Mouse (Mus musculus) brain, adult 2 months (tissue): ENCODE measurements around the gene Eif3i.

Experiments
- DNase-seq: peaks from one replicate; pipeline ENCODE4 v3.0.0; 2011; ENCODE audit warnings: low read depth, low spot score

Eif3i gene

DNA sequence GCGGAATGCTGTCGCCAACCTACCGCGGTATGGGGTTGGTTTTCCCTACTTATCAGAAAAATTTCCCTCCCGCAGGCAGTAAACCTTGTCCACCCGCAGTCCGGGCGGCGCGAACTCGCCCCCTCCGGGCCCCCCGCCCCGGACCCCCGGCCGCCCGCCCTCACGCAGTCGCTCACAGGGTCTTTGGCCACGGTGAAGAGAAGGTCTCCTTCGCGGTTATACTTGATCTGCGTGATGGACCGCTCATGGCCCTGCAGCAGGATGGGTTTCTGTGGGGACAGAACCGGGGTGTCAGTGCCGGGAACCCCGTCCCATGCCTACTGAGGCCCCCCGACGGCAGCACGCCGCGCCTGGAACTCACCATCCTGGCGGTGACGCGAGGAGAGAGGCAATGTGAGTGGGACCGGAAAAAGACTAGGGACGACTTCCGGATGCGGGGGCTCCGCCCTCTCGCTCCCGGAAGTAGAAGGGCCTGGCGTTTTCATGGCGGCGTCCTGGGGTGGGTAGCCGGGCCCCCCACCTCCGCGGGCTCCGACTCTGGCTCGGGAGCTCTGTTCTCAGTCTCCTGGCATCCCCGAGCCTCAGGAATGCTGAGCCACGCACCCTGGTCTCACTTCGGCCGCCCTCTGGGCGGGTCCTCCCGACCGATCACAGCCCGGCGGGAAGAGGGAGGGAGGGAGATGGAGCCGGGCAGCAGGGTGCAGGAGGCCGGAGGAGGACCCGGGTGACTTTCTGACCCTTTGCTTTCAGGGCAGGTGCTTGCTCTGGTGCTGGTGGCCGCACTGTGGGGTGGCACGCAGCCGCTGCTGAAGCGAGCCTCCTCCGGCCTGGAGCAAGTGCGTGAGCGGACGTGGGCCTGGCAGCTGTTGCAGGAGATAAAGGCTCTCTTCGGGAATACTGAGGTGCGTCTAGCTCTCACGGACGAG, at the start of gene Eif3i, which contains the start of gene Tmem234:
Gene Eif3i (minus strand): TSS at position 416 of the 926 bp plus-strand sequence.
Gene Tmem234 (plus strand): TSS at position 436 of the 926 bp plus-strand sequence.
- peak; percentile 93 for DNase-seq

GRCm38 (mm10) chr4:129648656-129649055, 48.2 kb upstream of the Eif3i start:
- no peak for DNase-seq

DNA sequence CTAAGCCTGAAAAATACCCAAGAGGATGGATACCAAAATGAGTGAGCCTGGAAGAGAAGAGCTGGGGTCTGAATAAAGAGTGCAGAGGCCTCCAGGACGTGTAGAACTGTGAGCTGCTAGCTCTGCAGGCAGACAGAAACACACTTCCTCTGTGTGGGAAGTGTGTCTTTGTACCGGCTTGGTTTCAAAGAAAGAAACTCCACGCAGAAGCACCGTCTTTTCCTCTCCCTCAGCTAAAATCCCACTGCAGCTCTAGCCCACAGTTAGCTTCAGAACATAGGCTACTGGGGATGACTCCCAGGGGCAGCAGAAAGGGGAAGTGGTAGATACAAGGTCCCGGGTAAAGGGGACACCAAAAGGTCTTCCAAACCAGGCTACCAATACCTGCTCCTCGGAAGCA, 44.8 kb upstream of the Eif3i start:
- peak; percentile 41 for DNase-seq

GRCm38 (mm10) chr4:129641756-129642155, 41.3 kb upstream of the Eif3i start:
- DNase-seq: no peak

- peak; percentile 99 for DNase-seq
These were observed 40.4 kb upstream of the Eif3i start, which contains the start of gene Txlna for GRCm38 (mm10) chr4:129640638-129641467. TSS of gene Txlna (minus strand) at chr4:129641065.

DNA sequence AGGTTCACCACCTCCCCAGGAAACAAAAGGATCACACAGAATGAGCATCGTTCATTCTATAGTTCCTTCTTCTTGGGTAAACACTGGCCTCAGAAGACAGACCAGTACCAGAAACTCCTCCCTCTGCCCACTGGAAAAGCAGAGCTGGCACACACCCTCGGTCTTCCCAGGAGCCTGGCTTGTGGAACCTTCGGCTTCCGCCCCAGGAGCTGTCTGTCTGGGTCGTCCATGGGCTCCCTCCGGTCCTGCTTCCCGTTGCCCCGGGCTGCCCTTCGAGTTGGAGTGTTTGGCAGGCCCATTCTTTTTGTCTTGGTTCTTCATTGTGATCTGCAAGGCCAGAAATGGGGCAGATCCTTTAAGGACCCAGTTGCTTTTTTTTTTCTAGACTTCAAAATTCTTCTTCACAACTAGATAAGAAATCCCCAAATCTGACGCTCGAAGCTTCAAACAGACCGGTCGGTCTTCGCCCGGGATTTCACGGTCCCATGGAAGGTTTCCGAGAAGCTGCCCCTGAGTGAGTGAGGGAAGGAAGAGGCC, 39.7 kb upstream of the Eif3i start:
- DNase-seq: peak; percentile 55

DNA sequence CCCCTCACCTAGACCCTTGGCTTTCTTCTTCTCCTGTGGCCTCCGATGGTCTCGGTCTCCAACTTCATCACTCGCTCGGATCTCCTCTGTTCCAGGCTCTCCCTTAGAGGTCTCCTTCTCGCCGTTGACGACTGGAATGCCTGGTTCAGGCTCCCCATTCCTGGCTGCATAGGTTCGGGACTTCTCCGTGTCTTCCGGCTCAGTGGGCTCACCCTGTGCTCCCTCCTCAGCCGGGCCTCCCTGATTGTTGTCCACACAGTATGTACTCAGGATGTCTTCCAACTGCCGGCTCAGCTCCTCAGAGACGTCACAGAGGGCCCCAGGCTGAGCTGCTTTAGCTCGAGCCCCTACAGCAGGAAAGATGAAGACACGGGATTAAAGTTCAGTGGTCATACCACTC, 38.8 kb upstream of the Eif3i start:
- DNase-seq: no peak

GRCm38 (mm10) chr4:129633852-129634251, 33.4 kb upstream of the Eif3i start:
- DNase-seq: no peak

DNA sequence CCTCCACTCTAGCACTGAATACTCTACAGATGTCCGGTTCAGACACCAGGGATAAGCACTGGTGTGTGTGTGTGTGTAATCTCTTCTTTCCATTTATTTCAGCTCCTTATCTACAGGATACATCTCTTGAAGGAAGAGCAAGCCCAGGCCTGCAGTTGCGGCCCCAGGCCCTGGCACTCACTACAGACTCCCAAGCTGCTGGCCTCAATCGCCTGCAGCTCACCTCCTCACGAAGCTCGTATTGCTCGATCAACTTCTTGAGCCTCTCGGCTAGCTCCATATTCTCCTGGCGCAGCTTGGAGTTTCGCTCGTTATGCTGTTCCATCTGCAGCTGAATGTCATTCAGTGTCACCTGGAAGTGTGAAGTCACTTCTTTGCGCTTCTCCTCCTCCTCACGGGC, 31.4 kb upstream of the Eif3i start:
- DNase-seq: no peak

DNA sequence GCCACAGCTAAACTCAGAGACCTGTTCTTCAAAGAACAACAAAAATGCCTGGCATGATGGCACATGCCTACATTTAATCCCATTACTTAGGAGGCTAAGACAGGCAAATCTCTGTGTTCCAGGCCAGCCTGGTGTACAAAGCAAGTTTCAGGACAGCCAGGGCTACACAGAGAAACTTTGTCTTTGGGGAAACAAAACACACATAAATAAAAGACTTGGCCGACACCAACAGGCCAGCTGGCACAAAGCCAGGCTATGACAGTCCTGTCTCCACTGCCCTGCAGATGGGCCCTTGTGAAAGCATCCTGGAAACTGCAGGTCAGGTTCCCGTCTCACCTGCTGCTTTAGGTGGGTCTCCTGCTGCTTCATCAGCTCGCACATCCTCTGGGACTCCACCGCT, 30.5 kb upstream of the Eif3i start:
- peak; percentile 74 for DNase-seq

- no peak for DNase-seq
These were observed 25.6 kb upstream of the Eif3i start for GRCm38 (mm10) chr4:129626035-129626434.

DNA sequence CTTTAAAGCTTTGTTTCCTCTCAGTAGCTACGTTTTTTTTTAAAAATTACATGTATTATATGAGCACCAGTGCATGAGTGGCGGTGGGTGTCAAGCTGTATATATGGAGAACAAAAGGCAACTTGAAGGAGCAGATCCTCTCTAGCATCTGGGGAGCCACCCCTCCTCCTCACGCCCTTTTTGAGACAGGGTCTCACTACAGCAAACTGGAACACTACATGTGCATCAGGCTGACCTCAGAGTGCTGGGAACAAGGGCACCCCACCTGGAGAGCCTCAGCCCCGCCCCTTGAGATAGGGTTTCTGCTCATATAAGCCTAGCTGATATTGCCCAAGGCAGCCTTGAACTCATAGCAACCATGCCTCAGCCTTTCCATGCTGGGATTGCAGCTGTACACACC, 25.0 kb upstream of the Eif3i start:
- DNase-seq: no peak

- peak; percentile 78 for DNase-seq
These were observed 24.6 kb upstream of the Eif3i start for GRCm38 (mm10) chr4:129625029-129625370.

DNA sequence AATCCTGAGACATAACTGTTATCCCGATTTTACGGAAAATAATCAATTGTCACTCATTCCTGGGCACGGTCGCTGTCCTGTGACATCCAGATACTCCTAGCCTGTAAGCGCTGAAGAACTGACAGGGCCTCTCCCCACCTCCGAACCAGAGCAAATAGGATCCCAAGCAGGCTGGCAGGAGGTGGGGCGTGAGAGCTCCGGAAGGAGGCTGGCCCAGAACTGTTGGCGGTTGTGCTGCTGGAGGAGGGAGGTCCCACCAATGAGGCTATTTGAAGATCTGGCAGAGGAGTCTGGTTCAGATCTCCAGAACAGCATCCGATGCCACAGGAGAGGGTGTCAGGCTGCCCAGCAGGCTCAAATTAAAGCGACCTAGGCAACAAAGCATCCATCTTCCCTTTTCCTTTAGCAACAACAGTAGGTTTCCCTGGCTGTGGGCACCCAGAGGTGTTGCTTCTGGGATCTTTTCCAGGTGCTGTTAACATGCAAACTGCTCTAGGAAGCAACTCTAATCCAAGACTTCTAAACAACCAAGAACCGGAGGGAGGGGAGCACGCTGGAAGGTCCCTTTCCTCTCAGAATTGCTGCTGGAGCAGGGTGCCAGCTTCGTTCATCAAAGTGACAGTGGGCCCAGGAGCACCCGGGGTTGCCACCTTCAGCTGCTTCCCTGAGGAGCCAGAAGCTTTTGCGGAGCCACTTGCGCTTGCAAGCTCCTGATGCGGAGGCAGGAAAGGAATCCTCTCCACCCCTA, 24.0 kb upstream of the Eif3i start:
- peak; percentile 99 for DNase-seq

DNA sequence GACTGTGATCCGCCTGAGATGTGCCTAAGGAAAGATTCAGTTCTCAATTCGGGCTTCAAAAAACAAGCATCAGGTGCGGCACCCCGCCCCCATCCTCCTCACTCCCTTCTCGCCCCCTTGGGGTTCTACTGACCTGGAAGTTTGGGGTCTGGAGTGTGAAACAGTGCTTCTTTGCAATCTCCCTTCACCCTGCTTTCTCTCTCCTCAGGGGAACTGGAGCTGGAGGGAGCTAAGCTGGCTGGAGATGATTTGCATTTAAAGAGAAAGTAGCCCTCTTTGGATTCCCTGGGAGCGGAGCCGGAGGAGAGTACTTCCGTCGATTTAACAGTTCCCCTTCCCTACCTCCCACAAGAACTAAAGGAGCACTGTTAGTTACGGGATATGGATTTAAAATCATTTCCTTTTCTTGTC, 23.2 kb upstream of the Eif3i start, which contains the start of gene Ccdc28b:
Gene Ccdc28b (minus strand): TSS at position 267 of the 411 bp plus-strand sequence.
- peak; percentile 91 for DNase-seq

DNA sequence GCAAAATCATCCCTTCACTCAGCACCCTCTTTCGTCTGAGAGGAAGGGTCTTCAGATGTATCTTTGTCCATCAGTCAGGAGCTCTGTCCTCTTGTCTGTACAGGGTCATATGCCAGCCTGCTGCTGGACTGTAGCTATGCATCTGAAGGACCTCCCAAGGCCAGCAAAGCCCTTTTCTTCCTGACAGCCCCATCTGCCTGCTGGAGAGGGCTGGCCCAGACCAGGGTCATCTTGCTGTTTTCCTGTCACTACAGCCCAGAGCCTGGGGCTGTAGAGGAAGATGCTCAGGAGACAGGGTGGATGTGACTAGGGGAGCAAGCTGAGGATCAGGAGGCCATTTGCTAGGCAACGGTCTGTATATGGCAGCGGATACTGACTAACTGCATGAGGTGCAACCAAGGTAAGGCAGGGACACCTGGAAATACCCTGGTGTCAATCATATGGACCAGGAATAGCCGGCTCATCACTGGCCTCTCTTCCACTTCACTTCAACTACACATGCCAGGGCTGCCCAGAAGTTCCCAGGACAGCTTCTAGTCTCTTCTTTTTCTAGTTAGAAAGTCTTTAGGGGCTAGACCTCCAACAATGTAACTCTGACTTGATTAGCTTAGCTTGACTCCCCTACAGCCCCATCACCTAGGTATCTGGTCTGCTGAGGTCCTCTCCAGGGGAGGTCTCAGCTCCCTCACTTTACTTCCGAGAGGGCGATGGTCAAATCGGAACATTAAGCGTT, 22.5 kb upstream of the Eif3i start:
- DNase-seq: no peak

DNA sequence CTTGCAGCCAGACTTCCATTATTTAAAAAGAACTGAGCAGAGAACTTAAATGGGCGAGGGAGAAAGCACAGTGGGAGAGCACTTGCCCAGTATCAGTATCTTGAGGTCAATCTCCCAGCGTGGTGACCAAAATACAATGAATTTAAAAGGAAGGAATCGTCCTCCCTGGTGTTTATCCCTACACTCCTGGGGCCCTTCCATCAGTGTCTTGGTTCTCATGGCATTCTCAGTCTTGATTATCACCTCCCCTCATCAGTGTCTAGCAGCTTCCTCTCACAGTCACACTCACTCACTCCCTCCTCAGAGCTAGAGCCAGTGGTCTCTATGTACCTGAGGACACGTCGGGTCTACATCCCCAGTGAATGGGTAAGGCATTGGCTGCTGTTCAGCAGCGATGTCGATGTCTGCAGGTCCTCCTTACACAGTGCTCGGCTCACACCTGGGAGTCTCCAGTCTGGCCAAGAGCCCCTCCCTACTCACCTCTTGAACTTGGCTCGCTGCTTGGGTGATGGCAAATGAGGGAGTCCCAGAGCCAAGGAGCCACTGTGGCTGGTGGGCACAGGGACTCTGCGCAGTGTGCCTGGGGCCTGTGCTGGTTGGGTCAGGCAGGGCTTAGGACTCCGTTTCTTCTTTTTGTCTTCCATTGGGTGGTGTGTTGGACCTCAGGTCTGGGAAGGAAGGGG, 21.8 kb upstream of the Eif3i start:
- DNase-seq: peak; percentile 62

DNA sequence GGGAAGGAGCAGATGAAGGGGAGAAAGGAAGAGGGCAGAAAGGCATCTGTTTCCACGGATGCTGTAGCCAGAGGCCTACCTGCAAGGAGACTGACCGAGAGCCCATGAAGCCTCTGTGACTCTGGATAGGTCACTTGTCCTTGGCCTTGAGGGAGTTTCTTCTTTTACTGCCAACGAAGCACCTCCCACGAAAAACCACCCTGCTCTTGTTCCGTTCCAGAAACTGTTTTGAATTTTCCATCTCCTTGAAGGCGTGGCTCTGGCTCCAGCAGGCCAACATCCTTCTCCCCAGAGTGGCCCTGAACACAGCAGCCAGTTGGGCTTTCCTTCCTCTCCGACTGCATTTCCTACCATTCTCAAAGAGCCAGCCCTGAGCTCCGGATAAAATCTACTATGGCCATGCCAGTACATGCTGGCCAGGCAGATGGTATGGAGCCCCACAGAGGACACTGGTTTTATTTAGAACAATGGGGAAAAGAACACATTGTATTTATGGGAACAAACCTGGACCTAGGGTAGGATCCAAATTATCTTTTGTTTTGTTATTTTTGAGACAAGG, 20.9 kb upstream of the Eif3i start:
- peak; percentile 93 for DNase-seq

DNA sequence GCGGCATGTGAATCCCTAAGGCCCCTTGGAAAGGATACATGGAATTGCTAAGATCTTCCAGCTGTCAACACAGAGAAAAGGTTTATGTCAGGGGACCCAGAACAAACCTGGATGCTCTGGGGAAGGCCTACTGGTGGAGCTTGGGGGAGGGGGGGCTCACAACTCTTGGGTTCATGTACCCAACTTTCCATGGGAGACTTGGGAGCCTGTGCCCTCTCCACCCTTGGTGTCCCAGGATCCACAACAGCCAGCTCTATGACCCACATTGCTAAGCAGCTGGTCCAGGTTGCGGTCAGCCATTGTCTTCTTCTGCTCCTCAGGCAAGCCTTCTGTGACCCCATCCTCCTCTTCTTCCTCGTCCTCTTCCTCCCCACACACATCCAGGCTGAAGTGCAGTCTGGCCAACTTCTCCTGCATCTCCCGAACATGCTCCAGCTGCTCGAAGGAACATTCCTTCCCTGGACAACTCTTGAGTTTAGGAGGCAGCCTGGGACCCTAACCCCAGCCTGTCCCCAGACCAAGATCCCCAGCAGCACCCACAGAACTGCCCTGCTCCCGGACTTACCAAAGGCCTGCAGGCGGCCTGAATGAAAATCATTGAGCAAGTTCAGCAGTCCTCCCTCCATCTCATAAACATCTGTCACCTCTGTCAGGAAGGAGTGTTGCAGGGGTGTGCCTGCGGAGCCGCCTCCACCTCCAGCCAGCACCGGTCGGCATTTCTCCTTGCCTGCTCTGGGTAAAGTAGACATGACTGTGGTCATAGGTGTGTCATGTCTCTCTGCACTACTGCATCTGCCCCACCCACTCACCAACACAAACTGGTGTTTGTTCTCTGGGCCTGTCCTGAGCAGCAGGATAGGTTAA, 20.2 kb upstream of the Eif3i start:
- no peak for DNase-seq
